Mouse (Mus musculus) neural tube, embryonic 13.5 days (tissue): ENCODE results near the gene Gm20425. TPM values are rescaled to one million over a fixed set of nuclear protein-coding genes. Genes with fewer than 3 reads are reported as not detected.

Experiments
- ATAC-seq: fragments of 200-750 bp; cut with Nextera tagmentation; 2 replicates; pipeline ENCODE4 v1.8.0; 2017; ENCODE audit warnings: low read depth, mild to moderate bottlenecking, moderate TSS enrichment, moderate library complexity
- H3K27ac ChIP-seq: fragments of 300-500 bp; sonication (generic); replicated peaks from 2 replicates; pipeline ENCODE4 v1.5.1; 2015; ENCODE audit warnings: moderate library complexity, mild to moderate bottlenecking, inconsistent platforms
- H3K27me3 ChIP-seq: fragments of 300-500 bp; sonication (generic); 2 replicates; pipeline ENCODE4 v1.6.1; 2015; ENCODE audit warnings: mild to moderate bottlenecking, inconsistent platforms
- H3K36me3 ChIP-seq: fragments of 300-500 bp; sonication (generic); 2 replicates; pipeline ENCODE4 v1.6.1; 2015; ENCODE audit warnings: mild to moderate bottlenecking, inconsistent platforms
- H3K4me1 ChIP-seq: fragments of 300-500 bp; sonication (generic); replicated peaks from 2 replicates; pipeline ENCODE4 v1.6.1; 2015; ENCODE audit warnings: inconsistent platforms
- H3K4me2 ChIP-seq: fragments of 300-500 bp; sonication (generic); 2 replicates; pipeline ENCODE4 v1.6.1; 2015; ENCODE audit warnings: inconsistent platforms, mild to moderate bottlenecking, moderate library complexity
- H3K4me3 ChIP-seq: fragments of 300-500 bp; sonication (generic); 2 replicates; pipeline ENCODE4 v1.5.1; 2015; ENCODE audit warnings: mild to moderate bottlenecking, inconsistent platforms
- H3K9ac ChIP-seq: fragments of 300-500 bp; sonication (generic); 2 replicates; pipeline ENCODE4 v1.6.1; 2015; ENCODE audit warnings: moderate library complexity, mild to moderate bottlenecking, inconsistent platforms
- H3K9me3 ChIP-seq: fragments of 300-500 bp; sonication (generic); 2 replicates; pipeline ENCODE4 v1.6.1; 2016; ENCODE audit warnings: inconsistent platforms
- whole genome bisulfite sequencing: fragments of 180-500 bp; shearing (Covaris S2); methylation state at CpG from one replicate; pipeline ENCODE4 v1.1.7; 2015; 5-methylcytosine and 5-hydroxymethylcytosine counted together
- polyA plus RNA-seq: library from polyadenylated mRNA; unstranded; fragments of >200 nt; fragmentation: Nextera tagmentation; extraction: Ambion mirVana; gene quantifications from 2 replicates; pipeline ENCODE4 v1.2.1, GENCODE M21; 2015

Gene Gm20425
- polyA plus RNA-seq, result 3.0 and 3.5 TPM in 2 replicates

DNA sequence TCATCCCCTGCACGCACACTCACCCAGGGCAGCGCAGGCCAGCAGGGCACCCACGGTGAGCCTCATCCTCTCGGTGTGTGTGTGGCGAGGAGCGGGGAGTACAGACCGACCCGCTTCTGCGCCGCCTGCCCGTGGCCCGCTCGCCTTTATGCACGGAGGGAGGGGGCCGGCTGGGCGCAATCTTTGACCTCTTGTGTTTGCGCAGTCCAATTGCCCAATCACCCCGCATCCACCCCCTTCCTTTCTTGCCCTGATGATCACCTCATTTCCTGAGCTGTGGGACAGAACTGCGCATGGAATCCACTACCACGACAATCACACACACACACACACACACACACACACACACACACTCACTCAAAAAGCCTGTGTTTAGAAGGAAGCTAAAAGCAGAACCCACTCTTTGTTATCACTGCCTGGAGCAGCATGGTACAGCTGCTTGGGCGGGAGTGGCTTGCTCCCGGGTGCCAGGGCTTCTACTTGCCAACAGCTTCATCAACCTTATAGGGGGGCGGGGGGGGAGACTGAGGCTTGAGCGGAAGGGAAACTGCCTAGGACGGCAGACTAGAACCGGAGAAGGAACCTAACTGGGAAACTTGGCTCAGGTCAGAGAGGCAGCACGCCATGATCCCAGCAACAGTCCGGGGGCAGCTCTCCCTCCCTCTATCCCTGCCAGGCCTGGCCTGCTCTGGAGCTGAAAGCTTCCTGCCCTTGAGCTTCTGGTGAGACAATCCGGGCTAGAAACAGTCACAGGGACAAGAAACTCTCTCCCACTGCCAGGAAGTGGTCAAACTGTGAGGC is at the start of gene Gm20425, which contains the start of gene Trf:
Gm20425 (minus strand) TSS at position 157 of the 801 bp plus-strand sequence.
Trf (minus strand) TSS at position 294 of the 801 bp plus-strand sequence.
- Histone ChIP-seq H3K4me3 (peak within 1 kb of the TSS; percentile 23), H3K9ac (peak within 1 kb of the TSS; percentile 59), H3K27me3 (no peaks in the 10 kb centered on the region), H3K4me2 (peak within 1 kb of the TSS; percentile 52), H3K36me3 (no peaks in the 10 kb centered on the region), H3K27ac (peak within 1 kb of the TSS; percentile 64), H3K4me1 (peaks cover 22% of the 10 kb centered on the region), H3K9me3 (no peaks in the 10 kb centered on the region)
- WGBS, result 40% methylated on average over 28 of the region's 29 CpGs
- peak; percentile 80 for ATAC-seq

DNA sequence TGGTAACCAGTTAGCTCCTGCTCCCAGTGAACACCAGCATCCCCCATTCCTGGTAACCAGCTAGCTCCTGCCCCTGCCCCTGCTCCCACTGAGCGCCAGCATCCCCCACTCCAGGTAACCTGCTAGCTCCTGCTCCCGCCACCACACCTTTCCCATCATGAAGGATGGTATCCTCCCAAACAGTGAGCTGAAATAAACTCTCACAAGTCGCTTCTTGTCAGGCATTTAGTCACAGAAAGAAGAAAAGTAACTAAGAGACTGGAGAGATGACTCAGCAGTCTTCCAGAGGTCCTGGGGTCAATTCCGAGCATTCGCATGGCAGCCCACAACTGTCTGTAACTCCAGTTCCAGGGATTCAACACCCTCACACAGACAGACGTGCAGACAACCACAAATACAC is 46.8 kb upstream of the Gm20425 start:
- ATAC-seq, result no peak
- H3K4me3 ChIP-seq, result no peak overlapping the region
- 90% methylated on average over 6 of the region's 6 CpGs for WGBS
- H3K27ac ChIP-seq, result no peak overlapping the region
- no peaks in the 10 kb centered on the region for H3K27me3 ChIP-seq
- no peak overlapping the region for H3K4me2 ChIP-seq
- no peaks in the 10 kb centered on the region for H3K36me3 ChIP-seq
- no peaks in the 10 kb centered on the region for H3K4me1 ChIP-seq
- no peaks in the 10 kb centered on the region for H3K9me3 ChIP-seq
- H3K9ac ChIP-seq, result no peak overlapping the region

DNA sequence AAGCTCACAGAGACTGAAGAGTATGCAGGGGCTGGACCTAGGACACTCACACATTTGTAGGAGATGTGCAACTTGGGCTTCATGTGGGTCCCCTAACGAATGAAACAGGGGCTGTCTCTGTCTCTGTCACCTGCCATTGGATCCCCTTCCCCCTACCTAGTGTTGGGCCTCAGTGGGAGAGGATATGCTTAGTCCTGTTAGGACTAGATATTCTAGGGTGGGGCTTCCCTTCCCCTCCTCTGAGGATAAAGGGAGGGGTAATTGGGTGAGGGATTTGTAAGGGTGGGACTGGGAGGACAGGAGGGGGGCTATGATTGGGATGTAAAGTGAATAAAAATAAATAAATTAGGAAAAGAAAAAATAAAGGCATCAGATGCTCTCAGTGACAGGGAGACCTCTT is 45.6 kb upstream of the Gm20425 start:
- H3K4me1 ChIP-seq, result peaks cover 10% of the 10 kb centered on the region
- no peak overlapping the region for H3K27ac ChIP-seq
- no peaks in the 10 kb centered on the region for H3K36me3 ChIP-seq
- no peak for ATAC-seq
- no peak overlapping the region for H3K4me2 ChIP-seq
- no peaks in the 10 kb centered on the region for H3K27me3 ChIP-seq
- WGBS, result 79% methylated on average over 1 of the region's 1 CpGs
- no peaks in the 10 kb centered on the region for H3K9me3 ChIP-seq
- H3K9ac ChIP-seq, result no peak overlapping the region
- no peak overlapping the region for H3K4me3 ChIP-seq

DNA sequence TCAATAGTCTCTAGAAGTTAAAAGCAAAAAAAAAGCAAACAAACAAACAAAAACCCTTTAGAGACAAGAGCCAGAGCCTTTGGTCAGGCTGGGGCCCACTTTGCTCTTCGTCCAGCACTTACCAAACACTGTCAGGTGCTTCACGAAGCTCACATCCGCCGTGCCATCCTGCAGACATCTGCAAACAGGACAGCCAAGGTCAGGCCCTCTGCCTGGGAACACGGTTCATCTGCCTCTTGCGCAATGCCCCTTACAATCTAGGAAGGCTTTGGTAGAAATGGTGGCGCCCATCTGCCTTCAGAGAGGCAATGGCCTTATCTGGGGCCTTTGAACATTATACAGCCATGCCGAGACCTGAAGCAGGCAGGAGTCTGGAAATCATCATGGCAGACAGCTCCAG is 44.7 kb upstream of the Gm20425 start:
- Histone ChIP-seq H3K36me3 (no peaks in the 10 kb centered on the region), H3K27me3 (no peaks in the 10 kb centered on the region), H3K4me1 (peaks cover 10% of the 10 kb centered on the region), H3K4me3 (no peak overlapping the region), H3K9ac (no peak overlapping the region), H3K9me3 (no peaks in the 10 kb centered on the region), H3K4me2 (no peak overlapping the region), H3K27ac (no peak overlapping the region)
- 93% methylated on average over 8 of the region's 8 CpGs for WGBS
- no peak for ATAC-seq

DNA sequence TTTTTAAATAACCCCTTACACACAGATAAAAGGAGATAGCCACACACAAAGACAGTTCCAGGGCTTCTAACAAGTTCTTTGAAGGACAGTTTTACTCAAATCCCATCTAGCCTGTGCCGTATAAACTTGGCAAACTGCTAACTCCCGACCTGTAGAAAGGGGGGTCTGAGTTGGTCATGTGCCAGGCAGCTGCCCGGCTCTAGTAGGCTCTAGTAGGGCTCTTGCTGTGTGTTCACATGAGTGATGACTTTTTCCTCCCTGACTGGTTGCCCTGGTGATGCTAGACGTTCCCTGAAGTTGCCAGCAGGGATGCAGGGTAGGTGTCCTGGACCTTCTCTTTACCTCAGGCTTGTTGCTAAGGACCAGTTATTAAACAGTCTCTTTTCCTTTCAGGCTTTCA is 41.0 kb upstream of the Gm20425 start:
- Histone ChIP-seq H3K9me3 (no peaks in the 10 kb centered on the region), H3K4me3 (no peak overlapping the region), H3K36me3 (no peaks in the 10 kb centered on the region), H3K27me3 (no peaks in the 10 kb centered on the region), H3K27ac (no peak overlapping the region), H3K4me2 (no peak overlapping the region), H3K9ac (no peak overlapping the region), H3K4me1 (peaks cover 10% of the 10 kb centered on the region)
- ATAC-seq, result peak; percentile 89
- WGBS, result 16% methylated on average over 4 of the region's 4 CpGs

DNA sequence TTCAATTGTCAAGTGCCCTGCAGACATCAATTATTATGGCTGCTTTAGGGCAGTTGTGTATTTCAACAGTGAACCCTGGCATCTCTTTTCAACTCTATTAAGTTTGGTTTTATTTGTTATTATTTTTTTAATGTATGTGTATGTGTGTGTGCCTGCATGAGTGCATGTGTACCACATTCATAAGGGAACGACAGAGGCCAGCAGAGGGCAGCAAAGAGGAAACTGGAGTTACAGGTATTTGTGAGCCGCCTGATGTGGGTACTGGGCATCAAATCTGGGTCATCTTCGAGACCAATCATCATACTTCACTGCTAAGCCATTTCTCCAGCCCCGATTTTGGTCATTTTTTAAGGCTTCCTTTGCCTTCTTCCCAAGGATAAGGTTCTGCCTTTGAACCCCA is 35.7 kb upstream of the Gm20425 start:
- no peak overlapping the region for H3K4me3 ChIP-seq
- no peak overlapping the region for H3K27ac ChIP-seq
- no peaks in the 10 kb centered on the region for H3K4me1 ChIP-seq
- no peaks in the 10 kb centered on the region for H3K9me3 ChIP-seq
- no peak for ATAC-seq
- H3K36me3 ChIP-seq, result no peaks in the 10 kb centered on the region
- 88% methylated on average over 4 of the region's 4 CpGs for WGBS
- H3K27me3 ChIP-seq, result no peaks in the 10 kb centered on the region
- no peak overlapping the region for H3K4me2 ChIP-seq
- H3K9ac ChIP-seq, result no peak overlapping the region

- Histone ChIP-seq H3K27ac (no peak overlapping the region), H3K4me2 (no peak overlapping the region), H3K9me3 (no peaks in the 10 kb centered on the region), H3K4me1 (no peaks in the 10 kb centered on the region), H3K27me3 (no peaks in the 10 kb centered on the region), H3K36me3 (no peaks in the 10 kb centered on the region), H3K9ac (no peak overlapping the region), H3K4me3 (no peak overlapping the region)
- WGBS, result 88% methylated on average over 5 of the region's 5 CpGs
- ATAC-seq, result no peak
Observed at GRCm38 (mm10) chr9:103252906-103253305, 22.8 kb upstream of the Gm20425 start.

DNA sequence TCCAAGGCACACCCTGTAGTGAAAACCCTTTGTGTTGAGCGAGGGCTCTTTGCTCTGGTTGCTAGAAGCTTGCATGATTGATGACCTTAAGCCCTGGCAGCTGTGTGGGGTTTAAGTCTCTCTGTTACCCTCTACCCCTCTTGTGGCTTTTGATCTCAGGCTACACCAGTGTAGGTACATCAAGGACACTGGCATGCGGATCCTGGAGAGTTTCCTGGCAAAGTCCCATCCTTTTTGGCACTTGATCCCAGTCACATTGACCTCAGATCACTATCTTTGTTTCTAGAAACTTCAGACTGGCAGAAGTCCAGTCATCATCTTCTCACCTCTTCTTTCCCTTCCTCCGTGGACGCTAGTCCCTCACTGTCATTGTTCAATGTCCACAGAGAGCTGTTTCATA is 18.5 kb upstream of the Gm20425 start:
- Histone ChIP-seq H3K4me2 (no peak overlapping the region), H3K27ac (no peak overlapping the region), H3K27me3 (no peaks in the 10 kb centered on the region), H3K36me3 (no peaks in the 10 kb centered on the region), H3K9ac (no peak overlapping the region), H3K4me1 (no peaks in the 10 kb centered on the region), H3K4me3 (no peak overlapping the region), H3K9me3 (no peaks in the 10 kb centered on the region)
- WGBS, result 51% methylated on average over 4 of the region's 4 CpGs
- no peak for ATAC-seq

DNA sequence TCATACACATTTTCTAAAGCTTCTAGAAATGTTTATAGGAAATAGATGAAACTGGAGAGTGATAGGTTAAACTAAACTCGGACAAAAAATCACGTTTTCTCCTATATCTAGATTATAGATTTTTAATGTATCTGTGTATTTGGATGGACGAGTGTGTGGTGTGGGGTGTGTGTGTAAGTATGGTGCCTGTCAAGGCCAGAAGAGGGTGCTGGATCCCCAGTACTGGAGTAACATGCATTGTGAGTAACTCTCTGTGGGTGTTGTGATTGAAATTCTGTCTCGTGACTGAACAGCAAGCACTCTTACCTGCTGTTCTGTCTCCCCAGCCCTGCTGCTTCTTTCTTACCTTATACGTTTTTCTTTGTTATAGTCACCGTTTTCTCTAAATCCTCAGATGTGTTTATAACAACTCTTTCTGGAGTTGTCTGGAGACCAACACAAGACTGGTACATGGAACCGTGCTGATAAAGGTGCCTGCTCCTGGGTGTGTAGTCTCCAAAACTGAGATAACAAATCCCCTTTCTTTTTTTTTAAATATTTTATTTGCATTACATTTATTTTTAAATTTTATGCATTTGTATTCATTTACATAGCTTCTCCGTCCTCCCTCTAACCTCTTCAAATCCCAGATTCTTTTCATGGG is 16.5 kb upstream of the Gm20425 start:
- no peaks in the 10 kb centered on the region for H3K9me3 ChIP-seq
- 86% methylated on average over 8 of the region's 8 CpGs for WGBS
- H3K27ac ChIP-seq, result no peak overlapping the region
- no peak for ATAC-seq
- no peaks in the 10 kb centered on the region for H3K36me3 ChIP-seq
- no peaks in the 10 kb centered on the region for H3K4me1 ChIP-seq
- no peaks in the 10 kb centered on the region for H3K27me3 ChIP-seq
- no peak overlapping the region for H3K4me3 ChIP-seq
- H3K4me2 ChIP-seq, result no peak overlapping the region
- no peak overlapping the region for H3K9ac ChIP-seq

- H3K9me3 ChIP-seq, result no peaks in the 10 kb centered on the region
- H3K27ac ChIP-seq, result no peak overlapping the region
- no peak overlapping the region for H3K4me3 ChIP-seq
- 94% methylated on average over 4 of the region's 4 CpGs for WGBS
- no peak for ATAC-seq
- no peak overlapping the region for H3K4me2 ChIP-seq
- no peaks in the 10 kb centered on the region for H3K4me1 ChIP-seq
- H3K36me3 ChIP-seq, result no peaks in the 10 kb centered on the region
- no peaks in the 10 kb centered on the region for H3K27me3 ChIP-seq
- H3K9ac ChIP-seq, result no peak overlapping the region
Observed at GRCm38 (mm10) chr9:103243640-103244039, 13.5 kb upstream of the Gm20425 start.

DNA sequence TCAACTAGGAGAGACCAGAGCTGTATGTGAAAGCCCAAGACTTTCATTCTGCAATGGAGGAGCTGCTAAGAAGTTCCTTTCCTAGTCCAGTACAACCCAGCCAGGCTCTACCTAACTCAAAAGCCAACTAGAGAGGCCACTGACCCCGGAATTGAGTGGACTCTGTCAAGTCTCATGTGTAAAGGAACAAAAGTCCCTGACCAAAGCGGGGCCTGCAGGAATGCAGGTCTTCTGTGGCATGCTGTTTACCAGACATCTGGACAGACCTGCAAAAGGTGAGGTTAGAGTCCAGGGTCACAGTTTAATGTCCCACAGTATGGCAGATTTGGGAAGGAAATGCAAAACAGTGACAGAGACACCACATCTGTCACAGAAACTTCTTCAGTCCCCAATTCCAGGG is 11.1 kb upstream of the Gm20425 start:
- no peaks in the 10 kb centered on the region for H3K27me3 ChIP-seq
- no peak overlapping the region for H3K4me3 ChIP-seq
- no peak overlapping the region for H3K27ac ChIP-seq
- no peaks in the 10 kb centered on the region for H3K4me1 ChIP-seq
- no peak overlapping the region for H3K4me2 ChIP-seq
- H3K36me3 ChIP-seq, result no peaks in the 10 kb centered on the region
- 82% methylated on average over 2 of the region's 2 CpGs for WGBS
- no peak overlapping the region for H3K9ac ChIP-seq
- ATAC-seq, result no peak
- H3K9me3 ChIP-seq, result no peaks in the 10 kb centered on the region

DNA sequence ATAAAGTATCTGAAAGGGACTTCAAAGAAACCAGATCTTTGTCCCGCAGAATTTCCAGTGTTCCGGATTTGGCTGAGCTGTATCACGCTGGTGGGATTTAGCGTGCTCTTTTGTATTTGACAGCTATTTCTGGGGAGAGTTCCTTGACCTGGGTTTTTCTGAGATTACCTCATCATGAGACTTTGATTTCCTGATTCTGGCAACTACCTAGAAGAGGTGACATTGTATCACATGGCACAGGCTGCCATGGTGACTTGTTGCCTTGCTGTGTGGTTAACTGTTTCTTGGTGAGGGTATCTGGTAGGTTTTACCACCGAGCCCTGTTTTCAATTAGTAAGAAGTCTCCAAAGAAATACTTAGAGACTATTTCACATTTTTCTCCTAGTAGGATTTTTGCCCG is 9.4 kb upstream of the Gm20425 start:
- Histone ChIP-seq H3K9ac (no peak overlapping the region), H3K4me1 (peaks cover 5% of the 10 kb centered on the region; the same call in 1 of the 2 replicates), H3K36me3 (no peaks in the 10 kb centered on the region), H3K4me2 (no peak overlapping the region), H3K27ac (no peak overlapping the region), H3K9me3 (no peaks in the 10 kb centered on the region), H3K27me3 (no peaks in the 10 kb centered on the region), H3K4me3 (no peak overlapping the region)
- ATAC-seq, result no peak
- WGBS, result 92% methylated on average over 6 of the region's 6 CpGs
